Mouse (Mus musculus): Measurements from ENCODE around the gene Zim1. TPM values are rescaled to one million over a fixed set of nuclear protein-coding genes. Genes with fewer than 3 reads are reported as not detected.

The Zim1 gene
- 0.86 and 1.1 TPM in 2 replicates for polyA plus RNA-seq (2016; fragmentation: Nextera tagmentation; extraction: Ambion mirVana)

GRCm38 (mm10) chr7:6696241-6697045, at the start of gene Zim1:
Gene Zim1, minus strand, starts transcription at chr7:6696450.
- Histone ChIP-seq H3K36me3 (no peaks in the 10 kb centered on the region), H3K9ac (replicated peaks) (0 out of 2 replicates have a peak within 1 kb of the TSS, but pooled peaks have one; percentile 8), H3K4me3 (peak within 1 kb of the TSS; percentile 45), H3K27me3 (no peaks in the 10 kb centered on the region), H3K27ac (replicated peaks) (no peak within 1 kb of the TSS), H3K9me3 (no peaks in the 10 kb centered on the region), H3K4me1 (no peaks in the 10 kb centered on the region), H3K4me2 (replicated peaks) (peak within 1 kb of the TSS; percentile 69)
- peak; percentile 100 for ATAC-seq (ENCODE audit: low FRiP score, low read depth)
- WGBS: 10% methylated on average over 32 of the region's 32 CpGs

GRCm38 (mm10) chr7:6744281-6744904, 48.1 kb upstream of the Zim1 start:
- Histone ChIP-seq H3K9me3 (no peaks in the 10 kb centered on the region), H3K27me3 (no peaks in the 10 kb centered on the region), H3K4me3 (no peak overlapping the region), H3K4me2 (replicated peaks) (no peak overlapping the region), H3K27ac (replicated peaks) (no peak overlapping the region), H3K4me1 (peaks cover 4% of the 10 kb centered on the region), H3K9ac (replicated peaks) (no peak overlapping the region), H3K36me3 (no peaks in the 10 kb centered on the region)
- 80% methylated on average over 10 of the region's 10 CpGs for WGBS
- no peak for ATAC-seq (ENCODE audit: low FRiP score, low read depth)

DNA sequence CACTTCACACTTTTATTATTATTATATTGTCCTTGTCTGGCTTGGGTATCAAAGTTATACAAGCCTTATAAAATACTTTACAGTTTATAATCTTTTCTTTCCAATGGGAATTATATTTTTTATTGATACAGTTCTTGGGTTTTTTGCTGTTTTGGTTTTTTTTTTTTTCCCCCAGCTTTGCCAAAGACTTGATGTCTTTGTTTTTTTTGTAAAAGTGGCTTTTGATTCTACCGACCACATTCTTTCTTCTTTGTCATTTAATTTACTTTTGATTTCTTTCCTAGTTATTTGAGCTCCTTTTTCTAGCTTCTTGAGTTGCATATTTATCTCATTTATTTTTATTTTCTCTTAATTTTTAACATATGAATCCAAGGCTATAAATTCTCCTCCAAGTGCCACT, 39.8 kb upstream of the Zim1 start:
- no peaks in the 10 kb centered on the region for H3K27me3 ChIP-seq
- WGBS: 76% methylated on average over 1 of the region's 1 CpGs
- H3K4me1 ChIP-seq: no peaks in the 10 kb centered on the region
- ATAC-seq (ENCODE audit: low FRiP score, low read depth): no peak
- no peak overlapping the region for H3K4me3 ChIP-seq
- no peaks in the 10 kb centered on the region for H3K36me3 ChIP-seq
- H3K9me3 ChIP-seq: no peaks in the 10 kb centered on the region
- no peak overlapping the region for H3K4me2 ChIP-seq (replicated peaks)
- no peak overlapping the region for H3K27ac ChIP-seq (replicated peaks)
- no peak overlapping the region for H3K9ac ChIP-seq (replicated peaks)

GRCm38 (mm10) chr7:6731930-6732329, 35.7 kb upstream of the Zim1 start:
- H3K36me3 ChIP-seq: no peaks in the 10 kb centered on the region
- no peaks in the 10 kb centered on the region for H3K4me1 ChIP-seq
- H3K4me2 ChIP-seq (replicated peaks): peak overlapping the region; percentile 60
- no peak for ATAC-seq (ENCODE audit: low FRiP score, low read depth)
- H3K9me3 ChIP-seq: peaks cover 26% of the 10 kb centered on the region
- no peaks in the 10 kb centered on the region for H3K27me3 ChIP-seq
- peak overlapping the region; percentile 43; the same call in 1 of the 2 replicates for H3K9ac ChIP-seq (replicated peaks)
- H3K4me3 ChIP-seq: peak overlapping the region; percentile 59
- H3K27ac ChIP-seq (replicated peaks): 0 out of 2 replicates have a peak overlapping the region, but pooled peaks have one; percentile 32
- 45% methylated on average over 4 of the region's 4 CpGs for WGBS

- no peaks in the 10 kb centered on the region for H3K27me3 ChIP-seq
- no peak overlapping the region for H3K27ac ChIP-seq (replicated peaks)
- ATAC-seq (ENCODE audit: low FRiP score, low read depth): no peak
- H3K4me3 ChIP-seq: peak overlapping the region; percentile 59
- H3K36me3 ChIP-seq: no peaks in the 10 kb centered on the region
- H3K4me1 ChIP-seq: no peaks in the 10 kb centered on the region
- peak overlapping the region; percentile 60 for H3K4me2 ChIP-seq (replicated peaks)
- peaks cover 26% of the 10 kb centered on the region for H3K9me3 ChIP-seq
- 0 out of 2 replicates have a peak overlapping the region, but pooled peaks have one; percentile 43 for H3K9ac ChIP-seq (replicated peaks)
- 39% methylated on average over 3 of the region's 3 CpGs for WGBS
Observed at GRCm38 (mm10) chr7:6731373-6731772, 35.1 kb upstream of the Zim1 start.

- no peak for ATAC-seq (ENCODE audit: low FRiP score, low read depth)
- H3K36me3 ChIP-seq: no peaks in the 10 kb centered on the region
- H3K4me1 ChIP-seq: no peaks in the 10 kb centered on the region
- H3K9me3 ChIP-seq: peaks cover 26% of the 10 kb centered on the region
- WGBS: 49% methylated on average over 15 of the region's 15 CpGs
- H3K27ac ChIP-seq (replicated peaks): peak overlapping the region; percentile 64
- no peaks in the 10 kb centered on the region for H3K27me3 ChIP-seq
- H3K9ac ChIP-seq (replicated peaks): peak overlapping the region; percentile 50
- H3K4me3 ChIP-seq: peak overlapping the region; percentile 59
- peak overlapping the region; percentile 60 for H3K4me2 ChIP-seq (replicated peaks)
Observed at GRCm38 (mm10) chr7:6730801-6731200, 34.6 kb upstream of the Zim1 start.

GRCm38 (mm10) chr7:6730241-6730640, 34.0 kb upstream of the Zim1 start, which contains the start of the genes Peg3 and Usp29:
Gene Peg3, minus strand, starts transcription at chr7:6730431.
Gene Usp29, plus strand, starts transcription at chr7:6730578.
- peak within 1 kb of the TSS; percentile 60 for H3K4me2 ChIP-seq (replicated peaks)
- peaks cover 4% of the 10 kb centered on the region for H3K36me3 ChIP-seq
- H3K27me3 ChIP-seq: no peaks in the 10 kb centered on the region
- peaks cover 26% of the 10 kb centered on the region for H3K9me3 ChIP-seq
- H3K4me1 ChIP-seq: no peaks in the 10 kb centered on the region
- 49% methylated on average over 24 of the region's 24 CpGs for WGBS
- peak; percentile 48 for ATAC-seq (ENCODE audit: low FRiP score, low read depth)
- peak within 1 kb of the TSS; percentile 53 for H3K9ac ChIP-seq (replicated peaks)
- peak within 1 kb of the TSS; percentile 93 for H3K27ac ChIP-seq (replicated peaks)
- H3K4me3 ChIP-seq: peak within 1 kb of the TSS; percentile 59

- WGBS: 54% methylated on average over 37 of the region's 37 CpGs
- Histone ChIP-seq H3K36me3 (peaks cover 14% of the 10 kb centered on the region), H3K4me3 (peak overlapping the region; percentile 59), H3K9me3 (peaks cover 26% of the 10 kb centered on the region), H3K4me1 (no peaks in the 10 kb centered on the region), H3K4me2 (replicated peaks) (peak overlapping the region; percentile 60), H3K9ac (replicated peaks) (peak overlapping the region; percentile 53), H3K27ac (replicated peaks) (peak overlapping the region; percentile 93), H3K27me3 (no peaks in the 10 kb centered on the region)
- ATAC-seq (ENCODE audit: low FRiP score, low read depth): peak; percentile 56
Observed at GRCm38 (mm10) chr7:6729061-6729817, 33.0 kb upstream of the Zim1 start.

DNA sequence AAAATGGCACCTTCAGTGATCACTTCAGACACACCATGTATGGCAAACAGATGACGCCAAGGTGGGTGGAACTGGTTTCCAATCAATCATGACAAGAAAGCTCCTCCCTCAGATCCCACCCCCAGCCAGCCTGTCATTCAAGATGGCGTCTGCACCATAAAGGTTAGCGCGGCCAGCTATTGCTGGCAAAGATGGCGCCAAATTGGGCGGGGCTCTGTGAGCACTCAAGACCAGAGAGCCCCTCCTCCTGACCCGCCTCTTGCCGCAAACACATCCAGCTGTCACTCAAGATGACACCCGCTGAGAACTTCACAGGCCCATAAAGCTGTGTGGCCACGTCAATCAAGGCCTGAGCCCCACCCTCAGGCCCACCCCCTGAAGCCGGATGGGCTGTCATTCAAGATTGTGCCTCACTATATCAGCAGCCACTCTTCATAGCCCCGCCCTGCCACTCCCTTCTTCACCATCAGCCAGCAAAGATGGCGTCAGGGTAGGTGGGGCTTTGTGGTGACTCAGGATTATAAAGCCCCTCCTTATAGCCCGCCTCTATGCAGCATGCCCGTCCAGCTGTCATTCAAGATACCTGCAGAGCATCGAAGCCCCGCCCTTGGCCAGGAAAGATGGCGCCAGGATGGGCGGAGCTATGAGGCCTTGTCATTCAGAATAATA, 32.1 kb upstream of the Zim1 start:
- Histone ChIP-seq H3K4me2 (replicated peaks) (peak overlapping the region; percentile 44), H3K9ac (replicated peaks) (no peak overlapping the region), H3K9me3 (peaks cover 26% of the 10 kb centered on the region), H3K27ac (replicated peaks) (peak overlapping the region; percentile 93), H3K36me3 (peaks cover 18% of the 10 kb centered on the region), H3K27me3 (no peaks in the 10 kb centered on the region), H3K4me1 (no peaks in the 10 kb centered on the region), H3K4me3 (peak overlapping the region; percentile 59)
- peak; percentile 85 for ATAC-seq (ENCODE audit: low FRiP score, low read depth)
- 49% methylated on average over 19 of the region's 19 CpGs for WGBS

DNA sequence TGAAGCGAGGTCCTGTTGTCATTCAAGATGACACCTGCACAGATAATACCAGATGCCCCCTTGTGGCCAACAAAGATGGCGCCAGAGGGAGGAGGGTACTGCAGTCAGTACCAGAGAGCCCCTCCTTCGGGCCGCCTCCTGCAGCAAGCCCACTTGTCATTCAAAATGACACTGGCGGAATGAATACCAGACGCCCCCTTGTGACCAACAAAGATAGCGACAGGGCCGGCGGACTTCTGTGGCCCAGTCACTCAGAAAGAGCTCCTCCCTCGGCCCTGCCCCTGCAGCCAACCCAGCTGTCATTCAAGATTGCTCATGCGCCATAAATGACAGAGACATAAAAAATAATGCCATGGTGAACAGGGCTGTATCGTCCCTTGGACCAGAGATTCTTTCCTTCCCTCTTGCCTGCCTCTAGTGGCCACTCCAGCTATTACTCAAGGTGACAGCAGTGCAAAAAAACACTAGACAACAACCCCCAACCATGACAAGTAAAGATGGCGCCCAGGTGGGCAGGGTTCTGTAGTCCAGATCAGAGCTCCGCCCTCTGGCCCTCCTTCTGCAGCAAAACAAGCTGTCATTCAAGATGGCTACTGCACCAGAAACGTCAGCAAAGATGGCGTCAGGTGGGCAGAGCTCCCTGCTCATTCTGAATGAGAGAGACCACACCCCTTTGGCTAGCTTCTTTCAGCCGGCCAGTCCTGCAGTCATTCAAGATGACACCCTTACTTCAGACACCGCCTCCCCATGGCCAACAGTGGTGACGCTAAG, 31.3 kb upstream of the Zim1 start:
- H3K9ac ChIP-seq (replicated peaks): no peak overlapping the region
- H3K4me3 ChIP-seq: peak overlapping the region; percentile 59
- peak; percentile 42 for ATAC-seq (ENCODE audit: low FRiP score, low read depth)
- no peaks in the 10 kb centered on the region for H3K4me1 ChIP-seq
- peak overlapping the region; percentile 44 for H3K4me2 ChIP-seq (replicated peaks)
- H3K36me3 ChIP-seq: peaks cover 18% of the 10 kb centered on the region
- H3K9me3 ChIP-seq: peaks cover 26% of the 10 kb centered on the region
- WGBS: 53% methylated on average over 19 of the region's 19 CpGs
- H3K27me3 ChIP-seq: no peaks in the 10 kb centered on the region
- H3K27ac ChIP-seq (replicated peaks): peak overlapping the region; percentile 88

DNA sequence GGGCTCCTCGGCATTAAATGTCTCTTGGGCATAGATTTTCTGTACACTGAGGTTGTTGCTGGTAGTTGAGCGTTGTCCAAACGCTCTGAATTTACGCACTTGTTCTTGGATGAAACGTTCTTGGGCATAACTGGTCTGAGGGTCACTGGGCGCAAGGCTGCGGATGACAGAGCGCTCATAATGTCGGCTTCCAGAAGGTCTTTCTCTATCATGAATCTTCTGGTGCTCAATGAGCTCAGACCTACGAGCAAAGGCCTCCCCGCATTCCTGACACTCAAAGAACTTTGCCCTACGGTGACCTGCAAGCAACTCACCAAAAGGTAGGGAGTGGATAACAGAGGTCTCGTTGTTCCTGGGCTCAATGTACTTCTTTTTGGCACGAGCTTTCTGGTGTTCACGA, 13.1 kb upstream of the Zim1 start:
- H3K9ac ChIP-seq (replicated peaks): no peak overlapping the region
- no peak overlapping the region for H3K4me2 ChIP-seq (replicated peaks)
- H3K9me3 ChIP-seq: 0 out of 2 replicates have a peak, but pooled peaks cover 7% of the 10 kb centered on the region
- ATAC-seq (ENCODE audit: low FRiP score, low read depth): no peak
- no peaks in the 10 kb centered on the region for H3K4me1 ChIP-seq
- no peak overlapping the region for H3K27ac ChIP-seq (replicated peaks)
- H3K27me3 ChIP-seq: no peaks in the 10 kb centered on the region
- no peak overlapping the region for H3K4me3 ChIP-seq
- WGBS: 93% methylated on average over 15 of the region's 15 CpGs
- H3K36me3 ChIP-seq: peaks cover 73% of the 10 kb centered on the region
